Mouse (Mus musculus) intestine, embryonic 16.5 days (tissue): ENCODE data around the gene Sdhaf4. TPM values are rescaled to one million over a fixed set of nuclear protein-coding genes. Genes with fewer than 3 reads are reported as not detected.

Experiments
- ATAC-seq: fragments of 200-750 bp; cut with Nextera tagmentation; 2 replicates; pipeline ENCODE4 v1.8.0; 2017; ENCODE audit warnings: moderate TSS enrichment, moderate library complexity
- H3K27ac ChIP-seq: fragments of 300-500 bp; sonication (generic); 2 replicates; pipeline ENCODE4 v1.5.1; 2014; ENCODE audit warnings: mild to moderate bottlenecking, low read length
- H3K27me3 ChIP-seq: fragments of 300-500 bp; sonication (generic); replicated peaks from 2 replicates; pipeline ENCODE4 v1.6.1; 2014; ENCODE audit warnings: low read length, control low read depth, mixed read lengths; ENCODE audit not compliant: control insufficient read depth, insufficient read depth
- H3K36me3 ChIP-seq: fragments of 300-500 bp; sonication (generic); 2 replicates; pipeline ENCODE4 v1.6.1; 2014; ENCODE audit warnings: low read length, control low read depth; ENCODE audit not compliant: control insufficient read depth, insufficient read depth
- H3K4me1 ChIP-seq: fragments of 300-500 bp; sonication (generic); 2 replicates; pipeline ENCODE4 v1.6.1; 2014; ENCODE audit warnings: low read length, control low read depth, mixed read lengths; ENCODE audit not compliant: control insufficient read depth, insufficient read depth
- H3K4me2 ChIP-seq: fragments of 300-500 bp; sonication (generic); 2 replicates; pipeline ENCODE4 v1.6.1; 2014; ENCODE audit warnings: low read depth, low read length, control low read depth
- H3K4me3 ChIP-seq: fragments of 300-500 bp; sonication (generic); 2 replicates; pipeline ENCODE4 v1.5.1; 2014; ENCODE audit warnings: mild to moderate bottlenecking, low read length
- H3K9ac ChIP-seq: fragments of 300-500 bp; sonication (generic); 2 replicates; pipeline ENCODE4 v1.6.1; 2014; ENCODE audit warnings: low read depth, low read length
- H3K9me3 ChIP-seq: fragments of 300-500 bp; sonication (generic); 2 replicates; pipeline ENCODE4 v1.6.1; 2016; ENCODE audit warnings: low read length, control low read depth; ENCODE audit not compliant: control insufficient read depth
- WGBS: fragments of 180-500 bp; shearing (Covaris S2); extraction: QIAGEN DNeasy Blood & Tissue Kit; methylation state at CpG from one replicate; pipeline ENCODE4 v1.1.7; 2014; 5-methylcytosine and 5-hydroxymethylcytosine counted together
- polyA plus RNA-seq: library from polyadenylated mRNA; unstranded; fragments of >200 nt; fragmentation: Nextera tagmentation; extraction: Ambion mirVana; gene quantifications from 2 replicates; pipeline ENCODE4 v1.2.1, GENCODE M21; 2015

Sdhaf4 gene
- 60.9 and 63.3 TPM in 2 replicates for polyA plus RNA-seq

- peak within 1 kb of the TSS; percentile 66 for H3K4me2 ChIP-seq
These were observed at the start of gene Sdhaf4 for GRCm38 (mm10) chr1:24005070-24005804. Sdhaf4 (minus strand) TSS chr1:24005656.

GRCm38 (mm10) chr1:24046730-24047510 is 41.5 kb upstream of the Sdhaf4 start:
- no peaks in the 10 kb centered on the region for H3K27me3 ChIP-seq
- no peaks in the 10 kb centered on the region for H3K4me1 ChIP-seq
- no peak overlapping the region for H3K9ac ChIP-seq
- H3K4me3 ChIP-seq: no peak overlapping the region
- H3K36me3 ChIP-seq: 0 out of 2 replicates have a peak, but pooled peaks cover 6% of the 10 kb centered on the region
- 83% methylated on average over 6 of the region's 6 CpGs for WGBS
- H3K4me2 ChIP-seq: no peak overlapping the region
- no peak overlapping the region for H3K27ac ChIP-seq
- no peaks in the 10 kb centered on the region for H3K9me3 ChIP-seq
- no peak for ATAC-seq

More at GRCm38 (mm10) chr1:24005070-24005804, at the start of gene Sdhaf4:
- Histone ChIP-seq H3K27ac (peak within 1 kb of the TSS; percentile 85), H3K27me3 (no peaks in the 10 kb centered on the region), H3K9ac (peak within 1 kb of the TSS; percentile 89), H3K4me1 (no peaks in the 10 kb centered on the region), H3K4me3 (peak within 1 kb of the TSS; percentile 75), H3K9me3 (no peaks in the 10 kb centered on the region), H3K36me3 (no peaks in the 10 kb centered on the region)
- ATAC-seq: peak; percentile 98
- WGBS: under 1% methylated on average over 47 of the region's 47 CpGs

GRCm38 (mm10) chr1:24045627-24046026 is 40.2 kb upstream of the Sdhaf4 start:
- Histone ChIP-seq H3K4me2 (no peak overlapping the region), H3K4me1 (no peaks in the 10 kb centered on the region), H3K4me3 (no peak overlapping the region), H3K27ac (no peak overlapping the region), H3K36me3 (no peaks in the 10 kb centered on the region), H3K9ac (no peak overlapping the region), H3K27me3 (no peaks in the 10 kb centered on the region), H3K9me3 (no peaks in the 10 kb centered on the region)
- no peak for ATAC-seq
- 79% methylated on average over 5 of the region's 5 CpGs for WGBS

GRCm38 (mm10) chr1:24043007-24043406 is 37.6 kb upstream of the Sdhaf4 start:
- Histone ChIP-seq H3K4me3 (no peak overlapping the region), H3K4me2 (no peak overlapping the region), H3K4me1 (no peaks in the 10 kb centered on the region), H3K9me3 (no peaks in the 10 kb centered on the region), H3K36me3 (no peaks in the 10 kb centered on the region), H3K27me3 (no peaks in the 10 kb centered on the region), H3K9ac (no peak overlapping the region), H3K27ac (no peak overlapping the region)
- WGBS: 80% methylated on average over 5 of the region's 5 CpGs
- ATAC-seq: no peak

DNA sequence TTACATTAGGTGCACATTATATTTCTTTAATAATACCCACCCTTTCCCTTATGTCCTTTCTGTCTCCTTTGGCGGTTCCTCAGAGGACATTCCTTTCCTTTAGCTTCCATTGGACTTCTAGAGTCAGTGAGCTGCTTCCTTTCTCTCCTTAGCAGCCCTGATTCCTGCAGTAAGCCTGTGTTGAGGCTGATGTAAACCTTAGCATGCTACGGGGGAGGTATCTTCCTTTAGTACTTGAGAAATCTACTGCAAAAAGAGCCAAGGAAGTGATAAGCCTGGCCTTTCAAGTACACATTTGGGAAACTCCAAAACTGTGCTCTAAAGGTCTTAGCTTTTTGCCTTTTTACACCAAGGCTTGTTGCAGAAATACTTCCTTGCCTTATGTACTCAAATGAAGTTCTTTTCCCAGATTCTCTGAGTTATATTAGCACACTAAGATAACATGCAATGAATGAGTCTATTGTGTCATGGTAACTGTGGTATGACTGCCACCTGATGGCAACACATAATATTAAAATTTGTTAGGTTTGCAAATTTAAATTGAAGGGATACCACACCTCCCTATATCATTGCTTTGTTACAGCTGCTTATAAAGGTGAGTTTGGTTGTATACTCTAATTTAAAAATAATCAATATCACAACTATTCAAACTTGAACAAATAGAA is 28.4 kb upstream of the Sdhaf4 start:
- Histone ChIP-seq H3K9ac (no peak overlapping the region), H3K4me3 (no peak overlapping the region), H3K27me3 (no peaks in the 10 kb centered on the region), H3K4me1 (no peaks in the 10 kb centered on the region), H3K27ac (no peak overlapping the region), H3K9me3 (no peaks in the 10 kb centered on the region), H3K36me3 (no peaks in the 10 kb centered on the region), H3K4me2 (no peak overlapping the region)
- WGBS: 78% methylated on average over 2 of the region's 2 CpGs
- ATAC-seq: peak; percentile 26; the same call in 1 of the 2 replicates

GRCm38 (mm10) chr1:24010821-24011220 is 5.4 kb upstream of the Sdhaf4 start:
- Histone ChIP-seq H3K27me3 (no peaks in the 10 kb centered on the region), H3K4me1 (no peaks in the 10 kb centered on the region), H3K36me3 (no peaks in the 10 kb centered on the region), H3K9me3 (no peaks in the 10 kb centered on the region), H3K9ac (no peak overlapping the region), H3K27ac (no peak overlapping the region), H3K4me3 (no peak overlapping the region), H3K4me2 (no peak overlapping the region)
- 82% methylated on average over 6 of the region's 6 CpGs for WGBS
- ATAC-seq: no peak

GRCm38 (mm10) chr1:24010016-24010415 is 4.6 kb upstream of the Sdhaf4 start:
- H3K36me3 ChIP-seq: no peaks in the 10 kb centered on the region
- H3K27ac ChIP-seq: no peak overlapping the region
- H3K4me3 ChIP-seq: no peak overlapping the region
- no peaks in the 10 kb centered on the region for H3K4me1 ChIP-seq
- H3K9me3 ChIP-seq: no peaks in the 10 kb centered on the region
- 89% methylated on average over 6 of the region's 6 CpGs for WGBS
- ATAC-seq: no peak
- H3K9ac ChIP-seq: no peak overlapping the region
- H3K27me3 ChIP-seq: no peaks in the 10 kb centered on the region
- no peak overlapping the region for H3K4me2 ChIP-seq

GRCm38 (mm10) chr1:24007621-24008020 is 2.2 kb upstream of the Sdhaf4 start:
- 93% methylated on average over 8 of the region's 8 CpGs for WGBS
- Histone ChIP-seq H3K4me1 (no peaks in the 10 kb centered on the region), H3K4me3 (no peak overlapping the region), H3K36me3 (no peaks in the 10 kb centered on the region), H3K4me2 (no peak overlapping the region), H3K9me3 (no peaks in the 10 kb centered on the region), H3K27me3 (no peaks in the 10 kb centered on the region), H3K9ac (no peak overlapping the region), H3K27ac (no peak overlapping the region)
- ATAC-seq: no peak

DNA sequence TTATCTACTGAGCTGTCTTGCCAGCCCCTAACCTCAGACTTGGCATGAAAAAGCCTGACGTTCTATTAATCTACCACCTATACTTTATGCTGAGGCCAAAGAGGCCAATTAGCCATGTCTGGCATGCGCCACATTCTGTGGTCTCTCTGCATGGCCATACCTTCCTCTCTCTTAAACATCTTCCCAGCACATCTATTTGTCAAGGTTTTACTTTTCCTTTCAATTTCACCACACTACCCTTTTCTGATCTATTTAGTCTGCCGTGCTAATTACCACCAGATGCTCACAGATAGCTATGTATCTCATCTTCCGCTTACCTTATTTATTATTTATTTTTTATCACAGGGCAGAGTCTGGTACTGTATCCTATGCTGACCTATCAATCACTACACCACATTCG is 6.1 kb downstream of the Sdhaf4 start:
- Histone ChIP-seq H3K27me3 (no peaks in the 10 kb centered on the region), H3K9ac (no peak overlapping the region), H3K4me3 (no peak overlapping the region), H3K36me3 (peaks cover 7% of the 10 kb centered on the region; the same call in 1 of the 2 replicates), H3K9me3 (no peaks in the 10 kb centered on the region), H3K27ac (no peak overlapping the region), H3K4me1 (no peaks in the 10 kb centered on the region), H3K4me2 (no peak overlapping the region)
- 95% methylated on average over 5 of the region's 5 CpGs for WGBS
- ATAC-seq: no peak
